Mouse (Mus musculus): ENCODE measurements at regions not wholly inside any gene's neighbourhood (a gene's known extent, or its start where the extent isn't known, plus 50 kb on each side); places are given as distances from the start of the nearest gene placed in this dataset.

- Histone ChIP-seq H3K9ac (ENCODE audit: low read depth, low read length) (no peak overlapping the region), H3K27ac (ENCODE audit: low read length) (no peak overlapping the region), H3K4me1 (ENCODE audit: control insufficient read depth, insufficient read depth, low read length) (peaks cover 14% of the 10 kb centered on the region), H3K9me3 (replicated peaks; ENCODE audit: control insufficient read depth, low read length, poor library complexity, severe bottlenecking) (no peaks in the 10 kb centered on the region), H3K36me3 (ENCODE audit: control insufficient read depth, insufficient read depth, low read length) (no peaks in the 10 kb centered on the region), H3K4me3 (ENCODE audit: low read depth, low read length) (no peak overlapping the region), H3K4me2 (ENCODE audit: low read length) (no peak overlapping the region), H3K27me3 (ENCODE audit: control insufficient read depth, insufficient read depth, low read depth, low read length) (peaks cover 2% of the 10 kb centered on the region)
- no peak for ATAC-seq
- 87% methylated on average over 9 of the region's 9 CpGs for WGBS
Observed at GRCm38 (mm10) chr9:23031916-23032315, 191.0 kb upstream of the Bmper start.

- no peaks in the 10 kb centered on the region for H3K36me3 ChIP-seq (ENCODE audit: control insufficient read depth, insufficient read depth, low read length)
- 76% methylated on average over 6 of the region's 6 CpGs for WGBS
- ATAC-seq, result no peak
Observed at GRCm38 (mm10) chr9:23035306-23035705, 187.6 kb upstream of the Bmper start.

GRCm38 (mm10) chr9:23035901-23036610, 186.8 kb upstream of the Bmper start:
- no peak for ATAC-seq
- Histone ChIP-seq H3K9ac (ENCODE audit: low read depth, low read length) (no peak overlapping the region; the same call in 1 of the 2 replicates), H3K4me3 (ENCODE audit: low read depth, low read length) (peak overlapping the region; percentile 0; the same call in 1 of the 2 replicates), H3K4me1 (ENCODE audit: control insufficient read depth, insufficient read depth, low read length) (peaks cover 10% of the 10 kb centered on the region), H3K27me3 (ENCODE audit: control insufficient read depth, insufficient read depth, low read depth, low read length) (peaks cover 2% of the 10 kb centered on the region), H3K4me2 (ENCODE audit: low read length) (peak overlapping the region; percentile 43), H3K36me3 (ENCODE audit: control insufficient read depth, insufficient read depth, low read length) (no peaks in the 10 kb centered on the region), H3K27ac (ENCODE audit: low read length) (no peak overlapping the region), H3K9me3 (replicated peaks; ENCODE audit: control insufficient read depth, low read length, poor library complexity, severe bottlenecking) (no peaks in the 10 kb centered on the region)
- 10% methylated on average over 16 of the region's 16 CpGs for WGBS

More at GRCm38 (mm10) chr9:23035306-23035705, 187.6 kb upstream of the Bmper start:
- Histone ChIP-seq H3K27ac (ENCODE audit: low read length) (no peak overlapping the region), H3K4me3 (ENCODE audit: low read depth, low read length) (no peak overlapping the region), H3K27me3 (ENCODE audit: control insufficient read depth, insufficient read depth, low read depth, low read length) (peaks cover 2% of the 10 kb centered on the region), H3K9me3 (replicated peaks; ENCODE audit: control insufficient read depth, low read length, poor library complexity, severe bottlenecking) (no peaks in the 10 kb centered on the region), H3K4me2 (ENCODE audit: low read length) (no peak overlapping the region), H3K4me1 (ENCODE audit: control insufficient read depth, insufficient read depth, low read length) (peaks cover 10% of the 10 kb centered on the region), H3K9ac (ENCODE audit: low read depth, low read length) (no peak overlapping the region)

- Histone ChIP-seq H3K27me3 (ENCODE audit: control insufficient read depth, insufficient read depth, low read depth, low read length) (peaks cover 2% of the 10 kb centered on the region), H3K27ac (ENCODE audit: low read length) (no peak overlapping the region), H3K4me3 (ENCODE audit: low read depth, low read length) (no peak overlapping the region), H3K4me2 (ENCODE audit: low read length) (no peak overlapping the region), H3K9me3 (replicated peaks; ENCODE audit: control insufficient read depth, low read length, poor library complexity, severe bottlenecking) (no peaks in the 10 kb centered on the region), H3K36me3 (ENCODE audit: control insufficient read depth, insufficient read depth, low read length) (no peaks in the 10 kb centered on the region), H3K4me1 (ENCODE audit: control insufficient read depth, insufficient read depth, low read length) (peaks cover 10% of the 10 kb centered on the region), H3K9ac (ENCODE audit: low read depth, low read length) (no peak overlapping the region)
- WGBS, result 54% methylated on average over 9 of the region's 9 CpGs
- no peak; the same call in 1 of the 2 replicates for ATAC-seq
Observed at GRCm38 (mm10) chr9:23037513-23037914, 185.4 kb upstream of the Bmper start.

GRCm38 (mm10) chr9:23039588-23039987, 183.3 kb upstream of the Bmper start:
- no peaks in the 10 kb centered on the region for H3K36me3 ChIP-seq (ENCODE audit: control insufficient read depth, insufficient read depth, low read length)
- no peak overlapping the region for H3K9ac ChIP-seq (ENCODE audit: low read depth, low read length)
- H3K4me1 ChIP-seq (ENCODE audit: control insufficient read depth, insufficient read depth, low read length), result peaks cover 10% of the 10 kb centered on the region
- WGBS, result 88% methylated on average over 6 of the region's 6 CpGs
- peaks cover 2% of the 10 kb centered on the region for H3K27me3 ChIP-seq (ENCODE audit: control insufficient read depth, insufficient read depth, low read depth, low read length)
- no peak overlapping the region for H3K4me2 ChIP-seq (ENCODE audit: low read length)
- no peak overlapping the region for H3K4me3 ChIP-seq (ENCODE audit: low read depth, low read length)
- no peak overlapping the region for H3K27ac ChIP-seq (ENCODE audit: low read length)
- no peak for ATAC-seq
- no peaks in the 10 kb centered on the region for H3K9me3 ChIP-seq (replicated peaks; ENCODE audit: control insufficient read depth, low read length, poor library complexity, severe bottlenecking)

GRCm38 (mm10) chr9:23041025-23041424, 181.9 kb upstream of the Bmper start:
- no peak overlapping the region for H3K27ac ChIP-seq (ENCODE audit: low read length)
- no peak overlapping the region for H3K4me3 ChIP-seq (ENCODE audit: low read depth, low read length)
- H3K27me3 ChIP-seq (ENCODE audit: control insufficient read depth, insufficient read depth, low read depth, low read length), result no peaks in the 10 kb centered on the region
- no peak overlapping the region for H3K4me2 ChIP-seq (ENCODE audit: low read length)
- 66% methylated on average over 5 of the region's 5 CpGs for WGBS
- H3K9ac ChIP-seq (ENCODE audit: low read depth, low read length), result no peak overlapping the region
- H3K4me1 ChIP-seq (ENCODE audit: control insufficient read depth, insufficient read depth, low read length), result peaks cover 6% of the 10 kb centered on the region
- no peak for ATAC-seq
- no peaks in the 10 kb centered on the region for H3K36me3 ChIP-seq (ENCODE audit: control insufficient read depth, insufficient read depth, low read length)
- no peaks in the 10 kb centered on the region for H3K9me3 ChIP-seq (replicated peaks; ENCODE audit: control insufficient read depth, low read length, poor library complexity, severe bottlenecking)

GRCm38 (mm10) chr9:23041537-23042472, 181.1 kb upstream of the Bmper start:
- H3K27me3 ChIP-seq (ENCODE audit: control insufficient read depth, insufficient read depth, low read depth, low read length), result no peaks in the 10 kb centered on the region
- H3K9me3 ChIP-seq (replicated peaks; ENCODE audit: control insufficient read depth, low read length, poor library complexity, severe bottlenecking), result no peaks in the 10 kb centered on the region
- no peak overlapping the region for H3K9ac ChIP-seq (ENCODE audit: low read depth, low read length)
- no peak overlapping the region for H3K27ac ChIP-seq (ENCODE audit: low read length)
- 76% methylated on average over 22 of the region's 22 CpGs for WGBS
- no peak for ATAC-seq
- no peaks in the 10 kb centered on the region for H3K4me1 ChIP-seq (ENCODE audit: control insufficient read depth, insufficient read depth, low read length)
- no peak overlapping the region for H3K4me2 ChIP-seq (ENCODE audit: low read length)
- no peak overlapping the region for H3K4me3 ChIP-seq (ENCODE audit: low read depth, low read length)
- H3K36me3 ChIP-seq (ENCODE audit: control insufficient read depth, insufficient read depth, low read length), result no peaks in the 10 kb centered on the region

GRCm38 (mm10) chr9:23043006-23043405, 179.9 kb upstream of the Bmper start:
- 87% methylated on average over 4 of the region's 4 CpGs for WGBS

GRCm38 (mm10) chr9:23045486-23045885, 177.4 kb upstream of the Bmper start:
- Histone ChIP-seq H3K27ac (ENCODE audit: low read length) (no peak overlapping the region), H3K4me3 (ENCODE audit: low read depth, low read length) (no peak overlapping the region), H3K27me3 (ENCODE audit: control insufficient read depth, insufficient read depth, low read depth, low read length) (no peaks in the 10 kb centered on the region), H3K9ac (ENCODE audit: low read depth, low read length) (no peak overlapping the region), H3K4me2 (ENCODE audit: low read length) (no peak overlapping the region), H3K4me1 (ENCODE audit: control insufficient read depth, insufficient read depth, low read length) (no peaks in the 10 kb centered on the region), H3K36me3 (ENCODE audit: control insufficient read depth, insufficient read depth, low read length) (no peaks in the 10 kb centered on the region), H3K9me3 (replicated peaks; ENCODE audit: control insufficient read depth, low read length, poor library complexity, severe bottlenecking) (no peaks in the 10 kb centered on the region)
- no peak for ATAC-seq
- WGBS, result 21% methylated on average over 2 of the region's 2 CpGs

More at GRCm38 (mm10) chr9:23043006-23043405, 179.9 kb upstream of the Bmper start:
- no peak overlapping the region for H3K27ac ChIP-seq (ENCODE audit: low read length)
- H3K4me3 ChIP-seq (ENCODE audit: low read depth, low read length), result no peak overlapping the region
- ATAC-seq, result no peak
- no peaks in the 10 kb centered on the region for H3K36me3 ChIP-seq (ENCODE audit: control insufficient read depth, insufficient read depth, low read length)
- no peak overlapping the region for H3K4me2 ChIP-seq (ENCODE audit: low read length)
- H3K4me1 ChIP-seq (ENCODE audit: control insufficient read depth, insufficient read depth, low read length), result no peaks in the 10 kb centered on the region
- H3K27me3 ChIP-seq (ENCODE audit: control insufficient read depth, insufficient read depth, low read depth, low read length), result no peaks in the 10 kb centered on the region
- no peak overlapping the region for H3K9ac ChIP-seq (ENCODE audit: low read depth, low read length)
- no peaks in the 10 kb centered on the region for H3K9me3 ChIP-seq (replicated peaks; ENCODE audit: control insufficient read depth, low read length, poor library complexity, severe bottlenecking)
